Mouse (Mus musculus): ENCODE results near the gene Rgs9. TPM values are rescaled to one million over a fixed set of nuclear protein-coding genes. Genes with fewer than 3 reads are reported as not detected.
"Not testable (repeated sequence)": the region's sequence is repeated elsewhere in the genome, so short reads cannot be mapped to it uniquely, and the experiment has no call there.

Gene Rgs9
- polyA plus RNA-seq, 1 experiment from 2014 or later, result 2.8 TPM

DNA sequence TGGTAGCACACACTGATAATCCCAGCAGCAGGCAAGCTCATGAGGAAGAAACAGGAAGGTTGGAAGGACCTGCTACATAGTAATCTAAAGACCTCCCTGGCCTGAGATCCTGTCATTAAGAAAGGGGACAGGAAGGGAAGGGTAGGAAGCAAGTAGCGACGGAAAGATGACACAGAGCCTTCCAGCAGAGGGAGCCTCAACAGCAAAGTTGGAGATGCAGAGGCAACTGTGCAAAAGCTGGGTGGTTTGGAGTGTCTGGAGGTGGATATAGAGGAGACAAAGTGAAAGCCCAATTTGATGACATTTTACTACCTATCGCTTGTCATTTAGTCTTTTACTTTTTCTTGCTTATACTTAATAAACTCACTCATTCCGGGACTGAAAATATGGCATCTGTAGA is 19.0 kb upstream of the Rgs9 start:
- TF ChIP-seq CTCF (IDR thresholded peaks at IDR 0.05; ENCODE audit: low read depth), result peak; percentile 82
- WGBS, result 44% methylated on average over 4 of the region's 4 CpGs
- ATAC-seq, result no peak

DNA sequence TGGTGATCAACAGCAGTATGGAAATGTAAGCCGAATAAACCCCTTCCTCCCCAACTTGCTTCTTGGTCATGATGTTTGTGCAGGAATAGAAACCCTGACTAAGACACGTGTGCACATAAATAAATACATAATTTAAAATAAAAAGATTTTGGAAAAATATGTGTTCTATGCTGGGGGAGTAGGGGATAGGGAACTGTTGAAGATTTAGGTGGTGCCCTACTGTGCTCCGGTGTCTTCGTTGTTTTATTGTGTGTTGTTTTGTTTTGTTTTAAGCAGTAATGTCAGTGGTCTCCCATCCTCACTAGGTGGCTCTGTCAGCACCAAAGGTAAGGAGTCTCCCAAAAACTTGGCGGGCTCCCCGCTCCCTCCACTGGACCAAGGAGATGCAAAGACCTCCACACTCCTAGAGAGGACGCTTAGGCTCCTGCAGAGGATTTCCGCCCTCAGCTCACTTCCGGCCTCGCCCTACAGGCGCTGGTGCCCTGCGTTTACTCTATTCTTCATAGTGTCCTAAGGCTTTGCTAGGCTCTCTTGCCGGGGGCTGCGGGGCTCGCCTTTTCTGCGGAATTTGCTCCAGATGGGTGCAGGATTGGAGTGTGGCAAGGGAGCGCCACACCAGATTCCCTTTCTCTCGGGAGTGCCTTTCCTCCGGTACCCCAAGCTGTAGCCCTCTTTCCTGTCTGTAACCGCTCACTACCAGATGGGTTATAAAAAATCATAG is 14.1 kb upstream of the Rgs9 start:
- H3K9ac ChIP-seq (ENCODE audit: low read depth, low read length), result peak overlapping the region; percentile 46
- peak; percentile 67 for ATAC-seq
- peak overlapping the region; percentile 68 for H3K4me2 ChIP-seq (replicated peaks; ENCODE audit: low read depth)
- H3K27ac ChIP-seq (ENCODE audit: low read depth, low read length), result no peak overlapping the region
- no peaks in the 10 kb centered on the region for H3K4me1 ChIP-seq (replicated peaks; ENCODE audit: control insufficient read depth, insufficient read depth, low read length)
- no peaks in the 10 kb centered on the region for H3K36me3 ChIP-seq (ENCODE audit: control insufficient read depth, insufficient read depth)
- no peaks in the 10 kb centered on the region for H3K9me3 ChIP-seq (ENCODE audit: control insufficient read depth)
- H3K27me3 ChIP-seq (replicated peaks; ENCODE audit: control insufficient read depth, insufficient read depth, low read length), result no peaks in the 10 kb centered on the region
- peak overlapping the region; percentile 50 for H3K4me3 ChIP-seq (ENCODE audit: low read depth, low read length)
- peak; percentile 29 for TF ChIP-seq CTCF (IDR thresholded peaks at IDR 0.05; ENCODE audit: low read depth)
- 15% methylated on average over 20 of the region's 20 CpGs for WGBS

More for the DNA sequence above, 19.0 kb upstream of the Rgs9 start:
- Histone ChIP-seq H3K9me3 (ENCODE audit: control insufficient read depth) (no peaks in the 10 kb centered on the region), H3K36me3 (ENCODE audit: control insufficient read depth, insufficient read depth) (no peaks in the 10 kb centered on the region), H3K4me2 (replicated peaks; ENCODE audit: low read depth) (no peak overlapping the region), H3K4me1 (replicated peaks; ENCODE audit: control insufficient read depth, insufficient read depth, low read length) (no peaks in the 10 kb centered on the region), H3K9ac (ENCODE audit: low read depth, low read length) (no peak overlapping the region), H3K27me3 (replicated peaks; ENCODE audit: control insufficient read depth, insufficient read depth, low read length) (no peaks in the 10 kb centered on the region), H3K27ac (ENCODE audit: low read depth, low read length) (no peak overlapping the region), H3K4me3 (ENCODE audit: low read depth, low read length) (no peak overlapping the region)

DNA sequence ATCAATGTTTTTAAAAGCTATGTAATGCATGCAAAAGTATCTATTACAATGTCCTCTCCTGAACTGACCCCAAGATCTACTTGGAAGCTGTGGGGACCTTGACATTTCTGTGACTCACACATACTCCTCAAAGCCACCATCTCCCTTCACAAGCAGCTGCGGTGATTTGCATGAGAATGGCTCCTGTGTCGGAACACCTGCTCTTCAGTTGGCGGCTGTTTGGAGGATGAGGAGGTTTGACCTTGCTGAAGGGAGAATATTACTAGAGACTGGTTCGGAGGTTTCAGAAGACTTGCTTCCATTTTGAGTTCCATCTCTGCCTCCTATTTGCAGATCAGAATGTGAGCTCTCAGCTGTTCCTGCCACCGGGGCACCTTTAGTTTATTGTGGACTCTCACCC is 7.8 kb upstream of the Rgs9 start:
- TF ChIP-seq CTCF (IDR thresholded peaks at IDR 0.05; ENCODE audit: low read depth), result no peak
- H3K4me2 ChIP-seq (replicated peaks; ENCODE audit: low read depth), result no peak overlapping the region
- 81% methylated on average over 5 of the region's 5 CpGs for WGBS
- no peaks in the 10 kb centered on the region for H3K4me1 ChIP-seq (replicated peaks; ENCODE audit: control insufficient read depth, insufficient read depth, low read length)
- H3K4me3 ChIP-seq (ENCODE audit: low read depth, low read length), result no peak overlapping the region
- H3K36me3 ChIP-seq (ENCODE audit: control insufficient read depth, insufficient read depth), result no peaks in the 10 kb centered on the region
- ATAC-seq, result no peak
- H3K9me3 ChIP-seq (ENCODE audit: control insufficient read depth), result no peaks in the 10 kb centered on the region
- H3K27me3 ChIP-seq (replicated peaks; ENCODE audit: control insufficient read depth, insufficient read depth, low read length), result no peaks in the 10 kb centered on the region
- no peak overlapping the region for H3K9ac ChIP-seq (ENCODE audit: low read depth, low read length)
- H3K27ac ChIP-seq (ENCODE audit: low read depth, low read length), result no peak overlapping the region

DNA sequence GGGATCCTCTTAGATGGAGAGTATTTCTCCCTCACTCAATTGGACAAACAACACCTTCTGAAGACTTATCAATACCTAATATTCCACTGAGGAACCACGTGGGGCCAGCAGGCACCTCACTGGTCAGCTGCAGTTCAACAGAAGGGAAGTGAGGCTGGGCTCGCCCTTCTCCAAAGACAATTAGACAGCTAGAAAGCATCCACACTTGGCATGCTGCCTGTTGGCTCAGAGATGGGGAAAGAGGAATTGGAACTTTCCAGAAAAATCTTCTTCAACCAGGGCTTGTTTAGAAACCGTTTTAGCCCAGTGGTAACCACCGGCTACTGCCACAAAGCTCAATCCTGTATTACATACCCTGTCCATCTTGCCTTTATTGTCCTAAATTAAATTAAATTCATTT is 4.4 kb upstream of the Rgs9 start:
- TF ChIP-seq CTCF (IDR thresholded peaks at IDR 0.05; ENCODE audit: low read depth), result no peak
- no peak for ATAC-seq
- Histone ChIP-seq H3K9ac (ENCODE audit: low read depth, low read length) (no peak overlapping the region), H3K9me3 (ENCODE audit: control insufficient read depth) (no peaks in the 10 kb centered on the region), H3K4me1 (replicated peaks; ENCODE audit: control insufficient read depth, insufficient read depth, low read length) (peaks cover 3% of the 10 kb centered on the region; the same call in 1 of the 2 replicates), H3K4me3 (ENCODE audit: low read depth, low read length) (no peak overlapping the region), H3K27ac (ENCODE audit: low read depth, low read length) (no peak overlapping the region), H3K4me2 (replicated peaks; ENCODE audit: low read depth) (no peak overlapping the region), H3K27me3 (replicated peaks; ENCODE audit: control insufficient read depth, insufficient read depth, low read length) (no peaks in the 10 kb centered on the region; the same call in 1 of the 2 replicates), H3K36me3 (ENCODE audit: control insufficient read depth, insufficient read depth) (no peaks in the 10 kb centered on the region)
- WGBS, result 42% methylated on average over 4 of the region's 4 CpGs

DNA sequence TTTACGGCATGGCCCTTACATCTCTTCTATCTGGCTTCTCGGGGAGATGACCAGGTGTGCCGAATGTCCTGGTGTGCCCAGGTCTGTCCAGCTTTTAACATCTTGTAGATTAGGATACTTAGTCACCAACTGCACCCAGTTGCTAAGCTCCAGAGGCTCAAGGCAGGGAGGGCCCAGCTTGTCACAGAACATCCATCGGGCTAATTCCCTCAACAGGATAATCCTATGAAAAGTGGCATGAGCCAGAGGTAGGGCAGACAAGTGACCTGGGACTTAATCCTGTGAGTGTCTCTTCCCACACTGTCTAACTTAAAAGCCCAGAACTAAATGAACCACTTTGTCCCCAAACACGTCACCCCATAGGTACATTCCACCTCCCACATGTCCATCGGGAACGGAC is 898 bp downstream of the Rgs9 start:
- Histone ChIP-seq H3K27me3 (replicated peaks; ENCODE audit: control insufficient read depth, insufficient read depth, low read length) (no peaks in the 10 kb centered on the region; the same call in 1 of the 2 replicates), H3K36me3 (ENCODE audit: control insufficient read depth, insufficient read depth) (no peaks in the 10 kb centered on the region), H3K4me3 (ENCODE audit: low read depth, low read length) (no peak overlapping the region), H3K9ac (ENCODE audit: low read depth, low read length) (no peak overlapping the region), H3K9me3 (ENCODE audit: control insufficient read depth) (no peaks in the 10 kb centered on the region), H3K4me1 (replicated peaks; ENCODE audit: control insufficient read depth, insufficient read depth, low read length) (peaks cover 3% of the 10 kb centered on the region; the same call in 1 of the 2 replicates), H3K4me2 (replicated peaks; ENCODE audit: low read depth) (peak overlapping the region; percentile 74; the same call in 1 of the 2 replicates), H3K27ac (ENCODE audit: low read depth, low read length) (no peak overlapping the region)
- no peak for ATAC-seq
- no peak for TF ChIP-seq CTCF (IDR thresholded peaks at IDR 0.05; ENCODE audit: low read depth)
- 83% methylated on average over 7 of the region's 7 CpGs for WGBS

DNA sequence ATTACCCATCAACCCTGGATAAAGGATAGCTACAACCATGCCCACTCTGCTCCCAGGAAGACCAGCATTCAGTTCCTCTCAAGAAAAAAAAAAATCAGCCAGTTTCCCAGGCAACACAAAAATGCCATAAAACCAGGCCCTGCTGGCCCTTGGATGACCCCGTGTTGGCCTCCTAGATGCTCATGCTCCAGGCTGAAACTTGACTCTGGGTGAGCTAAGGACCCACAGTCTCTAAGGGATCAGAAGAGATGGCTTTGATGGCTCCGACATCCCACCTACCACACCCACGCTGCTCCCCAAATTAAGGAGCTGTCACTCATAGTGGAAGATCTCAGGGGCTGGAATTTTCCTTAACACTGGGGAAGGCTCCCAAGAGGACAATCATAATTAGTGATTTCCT is 5.9 kb downstream of the Rgs9 start:
- Histone ChIP-seq H3K9ac (ENCODE audit: low read depth, low read length) (no peak overlapping the region), H3K27me3 (replicated peaks; ENCODE audit: control insufficient read depth, insufficient read depth, low read length) (no peaks in the 10 kb centered on the region), H3K4me1 (replicated peaks; ENCODE audit: control insufficient read depth, insufficient read depth, low read length) (no peaks in the 10 kb centered on the region), H3K27ac (ENCODE audit: low read depth, low read length) (no peak overlapping the region), H3K9me3 (ENCODE audit: control insufficient read depth) (no peaks in the 10 kb centered on the region), H3K4me3 (ENCODE audit: low read depth, low read length) (no peak overlapping the region), H3K4me2 (replicated peaks; ENCODE audit: low read depth) (no peak overlapping the region), H3K36me3 (ENCODE audit: control insufficient read depth, insufficient read depth) (no peaks in the 10 kb centered on the region)
- ATAC-seq, result no peak
- no peak for TF ChIP-seq CTCF (IDR thresholded peaks at IDR 0.05; ENCODE audit: low read depth)
- 34% methylated on average over 3 of the region's 3 CpGs for WGBS

DNA sequence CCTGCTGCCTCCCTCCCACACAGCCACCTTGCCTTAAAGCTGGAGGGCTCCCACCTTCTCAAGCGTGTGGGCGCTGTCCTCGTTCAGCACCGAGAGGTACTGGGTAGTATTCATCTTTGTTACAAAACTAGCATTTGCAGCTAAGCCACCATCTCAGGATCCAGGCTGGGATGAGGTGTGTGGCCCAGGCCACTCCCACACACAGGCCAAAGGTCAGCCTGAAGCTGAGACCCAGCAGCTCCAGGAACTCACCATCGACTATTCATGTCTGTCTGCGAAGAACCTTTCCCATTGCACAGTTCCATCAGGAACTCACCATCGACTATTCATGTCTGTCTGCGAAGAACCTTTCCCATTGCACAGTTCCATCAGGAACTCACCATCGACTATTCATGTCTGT is 8.6 kb downstream of the Rgs9 start:
- not testable (repeated sequence) for ATAC-seq; H3K4me1 ChIP-seq (replicated peaks; ENCODE audit: control insufficient read depth, insufficient read depth, low read length); H3K4me2 ChIP-seq (replicated peaks; ENCODE audit: low read depth); H3K27ac ChIP-seq (ENCODE audit: low read depth, low read length); H3K9ac ChIP-seq (ENCODE audit: low read depth, low read length); H3K36me3 ChIP-seq (ENCODE audit: control insufficient read depth, insufficient read depth); H3K9me3 ChIP-seq (ENCODE audit: control insufficient read depth); H3K27me3 ChIP-seq (replicated peaks; ENCODE audit: control insufficient read depth, insufficient read depth, low read length); H3K4me3 ChIP-seq (ENCODE audit: low read depth, low read length)
- WGBS, result 92% methylated on average over 9 of the region's 9 CpGs
